Mouse (Mus musculus) cerebellum, adult 2 months (tissue): ENCODE measurements around the gene Tnfrsf14. TPM values are rescaled to one million over a fixed set of nuclear protein-coding genes. Genes with fewer than 3 reads are reported as not detected.

Experiments
- DNase-seq, 2 experiments: peaks; one replicate each; pipeline ENCODE4 v3.0.0; 2021
- H3K27ac ChIP-seq: fragments of 200-500 bp; 2 replicates; pipeline ENCODE4 v1.5.1; 2012; ENCODE audit warnings: low read length, control low read depth, inconsistent platforms; ENCODE audit not compliant: insufficient read depth
- H3K27me3 ChIP-seq: fragments of 200-500 bp; 2 replicates; pipeline ENCODE4 v1.6.1; 2012; ENCODE audit warnings: inconsistent platforms, mild to moderate bottlenecking, low read length, moderate library complexity; ENCODE audit not compliant: control insufficient read depth, insufficient read depth
- H3K4me1 ChIP-seq: fragments of 200-500 bp; 2 replicates; pipeline ENCODE4 v1.6.1; 2011; ENCODE audit warnings: low read length; ENCODE audit not compliant: control insufficient read depth, insufficient read depth
- H3K4me3 ChIP-seq: fragments of 200-500 bp; replicated peaks from 2 replicates; pipeline ENCODE3; 2011; ENCODE audit warnings: mild to moderate bottlenecking, low read depth, low read length, control low read depth; ENCODE audit not compliant: insufficient read depth
- CTCF ChIP-seq: fragments of 200-500 bp; IDR thresholded peaks from 2 replicates; pipeline ENCODE4 v1.5.1; 2011; ENCODE audit warnings: low read depth, mild to moderate bottlenecking, control low read depth, low read length, moderate library complexity, borderline replicate concordance; ENCODE audit not compliant: insufficient read depth
- POLR2A ChIP-seq: fragments of 200-500 bp; IDR thresholded peaks from 2 replicates; pipeline ENCODE4 v1.6.1; 2011; ENCODE audit warnings: low read length, control low read depth, borderline replicate concordance; ENCODE audit not compliant: insufficient read depth
- WGBS: fragments of 180-500 bp; shearing (Covaris S2); methylation state at CpG from one replicate; pipeline ENCODE4 v1.1.7; 2018; 5-methylcytosine and 5-hydroxymethylcytosine counted together
- polyA plus RNA-seq: library from polyadenylated mRNA; depleted of rRNA; stranded (reverse); fragments of >200 nt; gene quantifications from 2 replicates; pipeline ENCODE4 v1.2.3, GENCODE M21; 2012; rRNA removed

Tnfrsf14 gene
- polyA plus RNA-seq, 1 experiment, result 0.80 TPM

DNA sequence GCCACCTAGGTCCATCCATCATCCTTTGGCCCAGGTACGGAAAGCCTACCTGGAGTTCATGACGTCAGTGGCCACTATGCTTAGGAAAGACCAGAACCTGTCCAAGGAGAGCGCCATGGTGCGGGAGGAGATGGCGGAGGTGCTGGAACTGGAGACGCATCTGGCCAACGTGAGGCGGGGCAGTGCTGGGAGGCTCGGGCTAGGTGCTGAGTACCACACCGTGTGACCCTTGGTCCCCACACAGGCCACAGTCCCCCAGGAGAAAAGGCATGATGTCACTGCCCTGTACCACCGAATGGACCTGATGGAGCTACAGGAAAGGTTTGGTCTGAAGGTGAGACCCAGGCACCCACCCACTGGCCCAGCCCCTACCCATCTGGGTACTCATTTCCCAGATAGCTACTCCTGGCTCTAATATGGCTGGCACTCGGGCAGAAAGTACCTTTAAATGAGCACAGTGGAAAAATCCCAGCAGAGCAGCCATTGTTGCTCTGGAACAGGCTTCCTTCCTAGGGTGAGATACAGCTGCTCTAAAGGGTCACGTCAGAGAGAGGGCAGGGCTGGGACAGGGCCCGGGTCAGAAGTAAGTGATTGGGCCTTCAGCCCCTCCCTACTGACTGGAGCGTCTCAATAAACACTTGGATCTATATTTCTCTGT, 40.6 kb downstream of the Tnfrsf14 start:
- TF ChIP-seq CTCF (no peak), POLR2A (no peak)
- DNase-seq, result no peak
- 58% methylated on average over 15 of the region's 15 CpGs for whole genome bisulfite sequencing

DNA sequence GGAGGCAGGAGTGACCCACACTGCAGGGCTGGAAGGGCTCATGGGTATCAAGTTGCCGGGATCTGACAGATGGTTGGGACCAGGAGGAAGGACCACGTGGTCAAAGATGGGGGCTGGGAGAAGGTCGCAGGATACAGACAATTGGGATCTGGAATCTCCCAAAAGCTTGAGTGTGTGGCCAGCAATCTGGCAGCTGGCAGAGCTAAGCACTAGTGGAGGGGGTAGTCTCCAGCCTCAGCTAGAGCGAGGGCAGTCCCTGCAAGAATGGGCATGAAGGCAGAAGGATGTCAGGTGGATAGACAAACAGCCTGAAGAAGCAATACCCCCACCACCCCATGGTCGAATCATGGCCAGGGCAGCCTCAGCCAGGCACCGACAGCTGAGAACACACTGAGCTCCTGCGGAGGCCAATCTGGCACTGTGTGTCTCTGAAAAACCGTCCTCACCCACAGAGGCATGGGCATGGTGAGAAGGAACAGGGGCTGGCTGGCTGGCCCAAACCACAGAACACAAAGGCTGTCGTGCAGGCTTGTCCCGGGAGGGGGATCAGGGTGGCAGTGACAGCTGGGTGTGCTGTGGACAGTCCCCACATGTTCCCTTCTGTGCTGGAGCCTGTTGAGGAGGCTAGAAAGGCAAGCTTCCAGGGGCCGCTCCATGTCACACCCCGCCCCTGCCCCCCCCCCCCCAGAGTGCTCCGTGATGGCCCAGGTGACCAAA, 41.3 kb downstream of the Tnfrsf14 start:
- Histone ChIP-seq H3K27ac (peak overlapping the region; percentile 89), H3K4me3 (no peak overlapping the region), H3K27me3 (no peaks in the 10 kb centered on the region), H3K4me1 (peaks cover 34% of the 10 kb centered on the region)
- no peak for TF ChIP-seq CTCF
- no peak for TF ChIP-seq POLR2A
- 6% methylated on average over 13 of the region's 13 CpGs for WGBS
- peak; percentile 61 to 69 for DNase-seq

More for the DNA sequence above, 40.6 kb downstream of the Tnfrsf14 start:
- Histone ChIP-seq H3K27me3 (no peaks in the 10 kb centered on the region), H3K27ac (peak overlapping the region; percentile 89; the same call in 1 of the 2 replicates), H3K4me3 (no peak overlapping the region), H3K4me1 (peaks cover 34% of the 10 kb centered on the region)

DNA sequence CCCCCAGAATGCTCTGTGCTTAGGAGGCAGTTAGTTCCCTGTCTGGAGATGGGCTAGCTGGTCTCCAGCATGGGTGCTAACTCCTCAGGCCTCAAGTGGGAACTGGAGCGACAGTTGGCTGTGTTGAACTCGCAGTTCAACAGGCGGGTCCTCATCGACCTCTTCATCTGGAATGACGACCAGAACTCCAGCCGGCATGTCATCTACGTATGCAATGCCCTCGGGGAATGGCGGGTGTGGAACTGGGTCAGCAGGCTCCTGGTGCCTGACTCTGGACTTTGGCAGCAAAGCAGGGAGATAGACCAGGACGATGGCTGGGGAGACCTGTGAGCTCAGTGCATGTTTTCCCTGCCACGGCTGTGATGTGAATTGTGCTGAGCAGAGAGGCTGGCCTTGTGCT, 42.9 kb downstream of the Tnfrsf14 start:
- no peak overlapping the region for H3K27ac ChIP-seq
- H3K4me1 ChIP-seq, result peaks cover 28% of the 10 kb centered on the region
- no peak for DNase-seq
- H3K27me3 ChIP-seq, result no peaks in the 10 kb centered on the region
- no peak overlapping the region for H3K4me3 ChIP-seq
- 37% methylated on average over 11 of the region's 11 CpGs for WGBS
- no peak for TF ChIP-seq POLR2A
- TF ChIP-seq CTCF, result no peak

DNA sequence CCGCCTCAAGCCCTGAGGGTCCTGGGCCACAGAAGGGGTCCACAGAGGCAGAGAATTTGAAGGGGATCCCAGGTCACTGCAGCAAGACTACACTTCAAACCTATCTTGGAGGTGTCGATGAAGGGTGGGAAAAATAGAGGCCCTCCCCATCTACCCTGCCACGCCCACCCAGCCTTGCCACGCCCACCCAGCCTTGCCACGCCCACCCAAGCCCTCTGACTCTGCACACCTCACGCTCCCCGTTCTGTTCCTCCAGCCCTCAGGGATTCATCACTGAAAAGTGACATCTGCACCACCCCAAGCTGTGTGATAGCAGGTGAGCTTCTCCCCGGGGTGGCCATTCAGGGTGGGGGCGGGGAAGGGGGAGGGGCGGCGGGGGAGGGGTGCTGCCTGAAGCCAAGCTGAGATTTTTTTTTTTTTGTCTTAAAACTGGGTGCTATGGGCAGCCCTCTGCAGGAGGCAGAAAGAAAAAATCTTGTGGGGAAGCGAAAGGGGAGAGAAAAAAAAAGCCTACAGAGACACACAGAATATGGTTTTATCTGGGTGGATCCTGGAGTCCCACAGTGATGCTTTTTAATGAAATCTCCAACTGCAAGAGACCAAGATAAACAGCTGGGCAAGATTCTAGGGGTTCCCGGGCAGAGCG, 46.2 kb downstream of the Tnfrsf14 start:
- no peak for TF ChIP-seq POLR2A
- no peak for TF ChIP-seq CTCF
- peaks cover 25% of the 10 kb centered on the region for H3K4me1 ChIP-seq
- 26% methylated on average over 14 of the region's 14 CpGs for WGBS
- no peak overlapping the region for H3K4me3 ChIP-seq
- no peaks in the 10 kb centered on the region for H3K27me3 ChIP-seq
- no peak for DNase-seq
- no peak overlapping the region for H3K27ac ChIP-seq

DNA sequence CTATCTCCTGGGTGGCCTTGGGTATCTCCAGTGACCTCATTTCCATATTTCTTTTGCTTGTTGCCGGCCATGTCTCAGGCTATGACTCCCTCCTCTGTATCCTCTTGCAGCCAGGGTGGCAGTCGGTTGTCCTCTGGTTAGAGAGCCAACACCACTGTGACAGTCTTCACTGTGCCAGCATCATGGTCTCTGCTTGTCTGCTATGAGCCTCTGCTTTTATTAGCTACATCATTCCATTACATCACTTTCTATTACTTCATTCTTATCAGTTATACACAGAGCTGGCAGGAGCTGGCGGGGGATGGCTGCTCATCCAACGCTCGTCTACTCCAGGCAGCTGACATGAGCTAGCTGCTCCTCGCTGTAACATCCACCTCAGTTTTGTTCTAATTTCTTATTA, 47.6 kb downstream of the Tnfrsf14 start:
- H3K4me3 ChIP-seq, result no peak overlapping the region
- WGBS, result 55% methylated on average over 6 of the region's 6 CpGs
- peaks cover 13% of the 10 kb centered on the region for H3K4me1 ChIP-seq
- no peak for TF ChIP-seq CTCF
- TF ChIP-seq POLR2A, result no peak
- H3K27ac ChIP-seq, result no peak overlapping the region
- no peak for DNase-seq
- H3K27me3 ChIP-seq, result no peaks in the 10 kb centered on the region

DNA sequence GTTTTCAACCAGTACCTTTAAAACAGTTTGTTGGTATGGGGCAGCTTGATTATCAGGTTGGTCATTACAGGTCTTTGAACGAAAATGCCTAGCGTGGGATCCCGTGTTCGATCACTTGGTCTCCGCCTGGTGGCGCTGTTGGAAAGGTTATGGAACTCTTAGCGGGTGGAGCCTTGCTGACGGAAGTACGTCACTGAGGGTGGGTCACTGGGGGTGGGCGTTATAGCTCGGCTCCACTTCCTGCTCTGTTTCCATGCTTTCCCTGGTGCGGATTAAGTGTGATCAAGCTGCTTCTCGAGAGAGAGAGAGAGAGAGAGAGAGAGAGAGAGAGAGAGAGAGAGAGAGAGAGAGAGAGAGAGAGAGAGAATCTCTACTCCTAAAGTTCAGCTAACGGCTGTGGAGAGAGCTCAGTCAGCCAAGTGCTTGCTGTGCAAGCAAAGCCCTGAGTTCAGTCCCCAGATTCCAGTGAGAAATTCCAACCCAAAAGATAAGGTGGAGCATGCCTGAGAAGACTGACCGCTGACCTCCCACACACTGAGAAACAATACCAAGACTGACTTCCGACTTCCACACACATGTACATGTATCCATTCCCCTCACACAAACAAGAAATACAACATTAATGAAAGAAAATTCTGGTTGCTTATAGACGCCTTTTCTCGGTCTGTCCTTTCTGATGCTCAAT, 50.4 kb downstream of the Tnfrsf14 start:
- H3K4me1 ChIP-seq, result peaks cover 5% of the 10 kb centered on the region
- peak overlapping the region; percentile 46 for H3K4me3 ChIP-seq
- H3K27ac ChIP-seq, result peak overlapping the region; percentile 49
- TF ChIP-seq CTCF, result peak; percentile 97
- TF ChIP-seq POLR2A, result peak; percentile 67; the same call in 1 of the 2 replicates
- peak; percentile 90 to 94 for DNase-seq
- WGBS, result 9% methylated on average over 18 of the region's 18 CpGs
- no peaks in the 10 kb centered on the region for H3K27me3 ChIP-seq

DNA sequence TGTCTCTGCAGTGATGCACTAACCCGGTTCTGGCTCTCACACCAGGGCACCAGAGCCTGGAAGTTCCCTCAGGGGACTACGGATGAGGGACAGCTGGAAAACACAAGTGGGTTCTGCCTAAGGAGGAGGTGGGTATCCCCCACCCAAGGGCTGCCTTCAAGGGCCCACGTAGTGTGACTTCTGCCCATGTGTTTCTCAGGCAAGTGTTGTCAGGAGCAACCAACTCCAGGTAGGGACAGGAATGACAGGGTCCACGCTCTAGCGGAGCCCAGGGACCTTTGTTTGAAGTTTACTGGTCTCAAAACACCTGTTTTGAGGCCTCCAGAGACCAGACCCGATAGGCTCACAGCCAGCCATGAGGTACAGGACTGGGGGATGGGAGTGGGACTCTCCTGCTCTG, 55.2 kb downstream of the Tnfrsf14 start:
- TF ChIP-seq CTCF, result no peak
- TF ChIP-seq POLR2A, result no peak
- no peak for DNase-seq
- H3K27ac ChIP-seq, result no peak overlapping the region
- H3K27me3 ChIP-seq, result 0 out of 2 replicates have a peak, but pooled peaks cover 1% of the 10 kb centered on the region
- WGBS, result 68% methylated on average over 6 of the region's 6 CpGs
- no peaks in the 10 kb centered on the region; the same call in none of the 2 replicates for H3K4me1 ChIP-seq
- H3K4me3 ChIP-seq, result no peak overlapping the region

Other genes starting within 250 kb of the Tnfrsf14 start
- 1.5 and 2.6 TPM in 2 replicates for gene Ttc34, start 91.1 kb downstream of the Tnfrsf14 start, polyA plus RNA-seq
- 2.7 and 3.3 TPM in 2 replicates for gene Mmel1, start 59.0 kb downstream of the Tnfrsf14 start, polyA plus RNA-seq
- 171 and 180 TPM in 2 replicates for gene Fam213b, start 29.4 kb downstream of the Tnfrsf14 start, polyA plus RNA-seq
- 4.6 and 4.8 TPM in 2 replicates for gene Hes5, start 32.4 kb upstream of the Tnfrsf14 start, polyA plus RNA-seq
- gene Pank4, start 35.6 kb upstream of the Tnfrsf14 start, polyA plus RNA-seq, result 84.6 and 85.5 TPM in 2 replicates
- gene Plch2, start 128.2 kb upstream of the Tnfrsf14 start, polyA plus RNA-seq, result 149 and 180 TPM in 2 replicates
- gene Pex10, start 138.5 kb upstream of the Tnfrsf14 start, polyA plus RNA-seq, result 32.0 and 38.1 TPM in 2 replicates
- gene Rer1, start 157.8 kb upstream of the Tnfrsf14 start, polyA plus RNA-seq, result 102 and 104 TPM in 2 replicates
- 15.6 and 18.7 TPM in 2 replicates for gene Morn1, start 158.0 kb upstream of the Tnfrsf14 start, polyA plus RNA-seq